Mouse (Mus musculus): ENCODE data around the gene Aanat.

DNA sequence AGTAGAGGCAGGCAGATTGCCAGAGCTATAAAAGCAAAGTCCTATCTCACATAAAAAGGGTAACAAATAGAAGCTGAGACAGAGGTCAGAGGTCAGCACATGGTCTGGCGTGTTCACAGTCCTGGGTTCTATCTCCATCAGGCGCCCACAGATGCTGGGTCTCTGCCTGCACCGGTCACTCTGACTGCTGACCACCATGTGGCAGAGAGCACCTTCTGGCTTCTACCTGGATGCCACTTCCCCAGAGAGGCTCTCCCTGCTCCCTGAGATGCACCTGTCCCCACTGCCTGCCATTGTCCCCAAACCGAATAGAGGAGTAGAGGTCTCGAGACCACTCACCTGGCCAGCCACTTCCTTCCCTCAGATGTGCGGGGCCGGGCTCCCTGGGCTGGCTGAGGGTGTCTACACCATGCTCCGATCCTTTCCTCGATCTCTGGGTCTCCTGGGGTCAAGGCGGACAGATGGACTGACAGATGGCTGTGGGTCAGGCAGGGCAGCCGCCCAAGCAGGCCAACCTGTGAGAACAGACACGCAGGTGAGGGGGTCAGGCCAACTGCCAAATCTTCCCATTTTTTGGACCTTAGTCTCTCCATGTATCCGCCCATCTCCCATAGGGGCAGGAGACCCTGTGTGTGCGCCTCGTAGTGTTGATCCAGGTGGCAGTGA, 23.9 kb downstream of the Aanat start:
- TF ChIP-seq CTCF (IDR thresholded peaks at IDR 0.05; ENCODE audit: control insufficient read depth, insufficient read depth, insufficient replicate concordance, low read depth, low read length) (no peak), POLR2A (IDR thresholded peaks at IDR 0.05; ENCODE audit: control insufficient read depth, low read depth, low read length) (no peak)

Measured in testis, adult 2 months (tissue).